In the genomic region with DNA sequence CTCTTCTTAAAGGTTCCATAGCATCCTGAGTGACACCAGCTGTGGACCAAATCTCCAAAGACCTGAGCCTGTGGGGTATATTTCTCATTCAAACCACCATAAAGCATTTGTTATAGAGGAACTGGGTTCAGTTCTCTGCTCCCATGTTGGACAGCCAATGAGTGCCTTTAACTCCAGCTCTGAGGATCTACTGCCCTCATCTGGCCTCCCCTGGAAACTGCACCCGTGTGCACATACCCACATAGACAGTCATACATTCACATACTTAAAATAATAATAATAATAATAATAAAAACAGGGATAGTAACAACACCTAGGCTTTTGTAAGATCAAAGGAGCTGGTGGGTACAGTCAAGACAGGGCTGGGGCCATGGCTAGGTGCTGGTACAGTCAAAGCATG, we compare ENCODE assay signal across 30 mouse cellular contexts. TPM values are rescaled to one million over a fixed set of nuclear protein-coding genes. Genes with fewer than 3 reads are reported as not detected.
DNase-seq lines count a peak whose midpoint lies in the region; ATAC-seq and TF ChIP-seq lines count a peak whose summit lies in the region.
"Had no signal": no experiment of that assay in that cellular context is flagged by ENCODE, and none has a peak within 500 bp of the region (broad histone marks: within the 10 kb centered on the region; RNA-seq: fewer than 3 reads in every experiment).

No protein-coding gene starts in this region.

- TF ChIP-seq EP300 in ES-Bruce4 (IDR thresholded peaks at IDR 0.05; ENCODE audit: insufficient read depth, low read depth, low read length), result no peak

- no peak for ATAC-seq in lung, embryonic 14.5 days (ENCODE audit: insufficient read depth)
- ATAC-seq: CD4-positive, CD25-positive, alpha-beta regulatory T cell, adult 4 months; forebrain, embryonic 15.5 days; hindbrain, postnatal 0 days; inflammation-experienced regulatory T-cells, adult 6 months; intestine, embryonic 16.5 days had no signal

- H3K4me2 ChIP-seq in lung, embryonic 14.5 days, result no peak overlapping the region
- H3K4me2 ChIP-seq: embryonic facial prominence, embryonic 12.5 days; embryonic facial prominence, embryonic 15.5 days; forebrain, embryonic 12.5 days; forebrain, embryonic 15.5 days; heart, embryonic 12.5 days; heart, embryonic 15.5 days; hindbrain, embryonic 13.5 days had no signal

- no peaks in the 10 kb centered on the region for H3K36me3 ChIP-seq in lung, embryonic 14.5 days (ENCODE audit: insufficient read depth)
- H3K36me3 ChIP-seq in E14TG2a.4 (ENCODE audit: insufficient read depth, low read length) (peaks cover 20% of the 10 kb centered on the region), ES-Bruce4 (ENCODE audit: control insufficient read depth, insufficient read depth, low read length, poor library complexity, severe bottlenecking) (no peaks in the 10 kb centered on the region)
- H3K36me3 ChIP-seq: embryonic facial prominence, embryonic 12.5 days; embryonic facial prominence, embryonic 15.5 days; forebrain, embryonic 12.5 days; forebrain, embryonic 15.5 days; heart, embryonic 12.5 days; heart, embryonic 15.5 days; hindbrain, embryonic 10.5 days; hindbrain, embryonic 13.5 days had no signal

- no peaks in the 10 kb centered on the region for H3K9me3 ChIP-seq in lung, embryonic 14.5 days (ENCODE audit: low read depth, low read length)
- H3K9me3 ChIP-seq in E14TG2a.4 (ENCODE audit: low read length) (no peaks in the 10 kb centered on the region), ES-Bruce4 (replicated peaks; ENCODE audit: control insufficient read depth, insufficient read depth, low read length, poor library complexity, severe bottlenecking) (no peaks in the 10 kb centered on the region; the same call in 1 of the 2 replicates)
- H3K9me3 ChIP-seq: embryonic facial prominence, embryonic 12.5 days; forebrain, embryonic 15.5 days; heart, embryonic 15.5 days had no signal

- H3K4me3 ChIP-seq in lung, embryonic 14.5 days (ENCODE audit: low read depth, low read length), result no peak overlapping the region
- peak overlapping the region; percentile 84 for H3K4me3 ChIP-seq in E14TG2a.4 (replicated peaks; ENCODE audit: low read length)
- no peak overlapping the region for H3K4me3 ChIP-seq in ES-Bruce4 (ENCODE audit: low read depth, low read length)
- H3K4me3 ChIP-seq: embryonic facial prominence, embryonic 12.5 days; embryonic facial prominence, embryonic 15.5 days; forebrain, embryonic 12.5 days; forebrain, embryonic 15.5 days; heart, embryonic 12.5 days; heart, embryonic 15.5 days; hindbrain, embryonic 10.5 days; hindbrain, embryonic 13.5 days had no signal

- H3K27me3 ChIP-seq in lung, embryonic 14.5 days (ENCODE audit: insufficient read depth, low read length), result no peaks in the 10 kb centered on the region
- no peaks in the 10 kb centered on the region for H3K27me3 ChIP-seq in E14TG2a.4 (ENCODE audit: insufficient read depth, low read length)
- no peaks in the 10 kb centered on the region for H3K27me3 ChIP-seq in ES-Bruce4 (ENCODE audit: control insufficient read depth, insufficient read depth, low read length, poor library complexity, severe bottlenecking)
- H3K27me3 ChIP-seq: embryonic facial prominence, embryonic 12.5 days; embryonic facial prominence, embryonic 15.5 days; forebrain, embryonic 12.5 days; forebrain, embryonic 15.5 days; heart, embryonic 12.5 days; heart, embryonic 15.5 days; hindbrain, embryonic 13.5 days had no signal

- no peak for TF ChIP-seq POLR2A in ES-Bruce4 (IDR thresholded peaks at IDR 0.05; ENCODE audit: insufficient read depth, low read length)

- TF ChIP-seq CTCF in lung, embryonic 14.5 days (IDR thresholded peaks at IDR 0.05; ENCODE audit: low read depth), result peak; percentile 15; the same call in 1 of the 2 replicates
- TF ChIP-seq CTCF in E14TG2a.4 (conservative IDR thresholded peaks at IDR 0.05; ENCODE audit: low read length), result peak; percentile 76
- TF ChIP-seq CTCF in ES-Bruce4 (IDR thresholded peaks at IDR 0.05; ENCODE audit: low read depth, low read length), result peak; percentile 47

- H3K27ac ChIP-seq in lung, embryonic 14.5 days (ENCODE audit: low read depth), result no peak overlapping the region
- H3K27ac ChIP-seq in ES-Bruce4 (ENCODE audit: insufficient read depth, low read length), result no peak overlapping the region
- H3K27ac ChIP-seq: embryonic facial prominence, embryonic 12.5 days; embryonic facial prominence, embryonic 15.5 days; forebrain, embryonic 12.5 days; forebrain, embryonic 15.5 days; heart, embryonic 15.5 days; hindbrain, embryonic 10.5 days; hindbrain, embryonic 13.5 days; hindbrain, postnatal 0 days had no signal

- no peak for DNase-seq in lung, embryonic 14.5 days
- DNase-seq in lung, postnatal 36 days, result no peak
- DNase-seq in ZHBTc4 (ENCODE audit: low read depth, low spot score), result peak; percentile 65
- no peak for DNase-seq in heart, adult 11 months
- no peak for DNase-seq in thymus, postnatal 25 days
- DNase-seq: adrenal gland, postnatal 10 days; adrenal gland, postnatal 36 days; cerebellum, adult 11 months; cerebellum, adult 2 months; cerebellum, adult 9-11 months; cerebellum, postnatal 25 days; gastrocnemius, postnatal 10 days; gastrocnemius, postnatal 36 days; heart, postnatal 10 days; heart, postnatal 36 days had no signal

- H3K4me1 ChIP-seq in lung, embryonic 14.5 days (ENCODE audit: insufficient read depth), result no peaks in the 10 kb centered on the region
- peaks cover 34% of the 10 kb centered on the region for H3K4me1 ChIP-seq in E14TG2a.4 (replicated peaks; ENCODE audit: low read depth, low read length)
- no peaks in the 10 kb centered on the region for H3K4me1 ChIP-seq in ES-Bruce4 (ENCODE audit: control insufficient read depth, insufficient read depth, low read length)
- H3K4me1 ChIP-seq: embryonic facial prominence, embryonic 12.5 days; embryonic facial prominence, embryonic 15.5 days; heart, embryonic 12.5 days; heart, embryonic 15.5 days; hindbrain, embryonic 10.5 days had no signal

- 75% methylated on average over 1 of the region's 1 CpGs for WGBS in lung, embryonic 14.5 days

- H3K9ac ChIP-seq in lung, embryonic 14.5 days, result no peak overlapping the region
- no peak overlapping the region for H3K9ac ChIP-seq in ES-Bruce4 (ENCODE audit: low read depth, poor library complexity, severe bottlenecking)
- H3K9ac ChIP-seq: embryonic facial prominence, embryonic 12.5 days; embryonic facial prominence, embryonic 15.5 days; forebrain, embryonic 12.5 days; forebrain, embryonic 15.5 days; heart, embryonic 12.5 days; heart, embryonic 15.5 days; hindbrain, embryonic 13.5 days had no signal

RNA-seq across cellular contexts. Expression of a gene that starts 58.8 kb away (rescaled TPM):
- polyA plus RNA-seq in lung, embryonic 14.5 days (2014; fragmentation: Nextera tagmentation; extraction: Ambion mirVana), result 0.83 and 2.1 TPM in 2 replicates
- 1.4 TPM in 2 replicates for polyA plus RNA-seq in ES-Bruce4 (2011; ENCODE audit: insufficient read depth, insufficient read length, low read depth, missing spikeins)
- polyA plus RNA-seq: C2C12; CD4-positive, CD25-positive, alpha-beta regulatory T cell, adult 4 months; inflammation-experienced regulatory T-cells, adult 6 months had no signal

Comparison
In these comparisons a context has a peak if more than half of its experiments do, and no peak if none do; other contexts are left out.
1. CTCF ChIP-seq: peak in every context shown above with its lines; median percentile 76 in E14TG2a.4; 47 in ES-Bruce4; 15 in lung, embryonic 14.5 days.